Mouse (Mus musculus): ENCODE data around the gene Hoxd1.

- TF ChIP-seq CTCF (IDR thresholded peaks at IDR 0.05; ENCODE audit: low read depth, low read length), result no peak
- no peak for TF ChIP-seq EP300 (IDR thresholded peaks at IDR 0.05; ENCODE audit: insufficient read depth, low read depth, low read length)
These were observed 31.7 kb upstream of the Hoxd1 start for GRCm38 (mm10) chr2:74731055-74731454.

All from ES-Bruce4 (cell line).